Mouse (Mus musculus) CH12.LX (cell line): ENCODE data around the gene Pptc7. TPM values are rescaled to one million over a fixed set of nuclear protein-coding genes. Genes with fewer than 3 reads are reported as not detected.

Experiments used
- DNase-seq: peaks from one replicate; pipeline ENCODE4 v3.0.0-alpha.2; 2013; ENCODE audit errors: extremely low read depth
- H3K27ac ChIP-seq: 2 replicates; pipeline ENCODE4 v1.5.1; 2012; ENCODE audit warnings: low read depth, mild to moderate bottlenecking, control low read depth, moderate library complexity; ENCODE audit not compliant: insufficient read depth
- H3K27me3 ChIP-seq: replicated peaks from 2 replicates; pipeline ENCODE3; 2012; ENCODE audit warnings: inconsistent platforms
- H3K36me3 ChIP-seq, 2 experiments: replicated peaks in 1 of 2; 2 replicates each; pipeline versions ENCODE3 to v1.6.1; 2012; ENCODE audit warnings: inconsistent platforms in 1 of 2, low read length in 1 of 2, mild to moderate bottlenecking in 1 of 2, mixed read lengths in 1 of 2, moderate library complexity in 1 of 2; ENCODE audit not compliant: control insufficient read depth in 1 of 2, insufficient read depth in 1 of 2
- H3K4me1 ChIP-seq, 2 experiments: 2 replicates each; pipeline ENCODE4 v1.6.1; 2012; ENCODE audit warnings: inconsistent platforms in 1 of 2, moderate library complexity in 1 of 2; ENCODE audit not compliant: insufficient read depth in 2 of 2, control insufficient read depth in 1 of 2
- H3K4me2 ChIP-seq: 2 replicates; pipeline ENCODE4 v1.6.1; 2012; ENCODE audit warnings: low read depth, mild to moderate bottlenecking, control low read depth; ENCODE audit not compliant: poor library complexity, insufficient read depth, severe bottlenecking
- H3K4me3 ChIP-seq, 3 experiments: fragments of 150-350 bp in 1 of 3; sonication (generic) in 1 of 3; replicated peaks in 1 of 3; 2 replicates each; pipeline versions ENCODE3 to v1.5.1; 2011 to 2012; ENCODE audit warnings: low read depth in 2 of 3, low read length in 2 of 3, mild to moderate bottlenecking in 2 of 3, moderate library complexity in 2 of 3, control low read depth in 1 of 3, improper control_type of control experiment in 1 of 3, inconsistent platforms in 1 of 3, mixed read lengths in 1 of 3; ENCODE audit not compliant: poor library complexity in 1 of 3
- H3K79me2 ChIP-seq: replicated peaks from 2 replicates; pipeline ENCODE4 v1.6.1; 2012; ENCODE audit warnings: mild to moderate bottlenecking, moderate library complexity; ENCODE audit not compliant: control insufficient read depth, poor library complexity, insufficient read depth, severe bottlenecking; ENCODE audit errors: extremely low read depth
- H3K9ac ChIP-seq: 2 replicates; pipeline ENCODE4 v1.6.1; 2012; ENCODE audit warnings: low read depth, mild to moderate bottlenecking, control low read depth, moderate library complexity; ENCODE audit not compliant: insufficient read depth
- H3K9me3 ChIP-seq: replicated peaks from 2 replicates; pipeline ENCODE3; 2012; ENCODE audit warnings: low read length, inconsistent platforms, mixed read lengths
- BHLHE40 ChIP-seq: IDR thresholded peaks from 2 replicates; pipeline ENCODE4 v1.6.1; 2011; ENCODE audit warnings: mild to moderate bottlenecking, low read depth, low read length, improper control_type of control experiment
- CHD2 ChIP-seq: IDR thresholded peaks from 2 replicates; pipeline ENCODE4 v1.6.1; 2011; ENCODE audit warnings: low read length, improper control_type of control experiment
- CTCF ChIP-seq, 2 experiments: IDR thresholded peaks in 1 of 2; conservative IDR thresholded peaks in 1 of 2; 2 replicates each; pipeline ENCODE4 v1.5.1; 2011 to 2012; ENCODE audit warnings: low read depth in 2 of 2, low read length in 2 of 2, improper control_type of control experiment in 1 of 2, inconsistent platforms in 1 of 2, mild to moderate bottlenecking in 1 of 2, moderate library complexity in 1 of 2
- E2F4 ChIP-seq: IDR thresholded peaks from 2 replicates; pipeline ENCODE4 v1.6.1; 2011; ENCODE audit warnings: low read depth, low read length, improper control_type of control experiment; ENCODE audit not compliant: insufficient replicate concordance
- ELF1 ChIP-seq: IDR thresholded peaks from 2 replicates; pipeline ENCODE4 v1.6.1; 2014; ENCODE audit warnings: low read depth, mild to moderate bottlenecking, inconsistent platforms, low read length, improper control_type of control experiment
- EP300 ChIP-seq: IDR thresholded peaks from 2 replicates; pipeline ENCODE4 v1.6.1; 2011; ENCODE audit warnings: low read length, improper control_type of control experiment
- ETS1 ChIP-seq: conservative IDR thresholded peaks from 2 replicates; pipeline ENCODE4 v1.6.1; 2012; ENCODE audit warnings: low read depth, mild to moderate bottlenecking, inconsistent platforms, low read length, improper control_type of control experiment, moderate library complexity
- GABPA ChIP-seq: IDR thresholded peaks from 2 replicates; pipeline ENCODE4 v1.6.1; 2012; ENCODE audit warnings: low read depth, low read length, improper control_type of control experiment, inconsistent platforms; ENCODE audit not compliant: insufficient replicate concordance
- HCFC1 ChIP-seq: IDR thresholded peaks from 2 replicates; pipeline ENCODE4 v1.6.1; 2012; ENCODE audit warnings: low read depth, mild to moderate bottlenecking, inconsistent platforms, low read length, improper control_type of control experiment
- IRF4 ChIP-seq: IDR thresholded peaks from 2 replicates; pipeline ENCODE4 v1.6.1; 2014; ENCODE audit warnings: low read depth, mild to moderate bottlenecking, inconsistent platforms, low read length, improper control_type of control experiment
- KAT2A ChIP-seq: IDR thresholded peaks from 2 replicates; pipeline ENCODE4 v1.6.1; 2012; ENCODE audit warnings: low read length, improper control_type of control experiment, inconsistent platforms; ENCODE audit not compliant: insufficient replicate concordance
- MAFK ChIP-seq: IDR thresholded peaks from 2 replicates; pipeline ENCODE4 v1.6.1; 2011; ENCODE audit warnings: low read length, improper control_type of control experiment; ENCODE audit not compliant: insufficient replicate concordance
- MAX ChIP-seq: IDR thresholded peaks from 2 replicates; pipeline ENCODE4 v1.6.1; 2011; ENCODE audit warnings: low read length, improper control_type of control experiment
- MAZ ChIP-seq: IDR thresholded peaks from 2 replicates; pipeline ENCODE4 v1.6.1; 2012; ENCODE audit warnings: low read depth, mild to moderate bottlenecking, inconsistent platforms, low read length, improper control_type of control experiment, moderate library complexity
- MYC ChIP-seq: IDR thresholded peaks from 2 replicates; pipeline ENCODE4 v1.6.1; 2011; ENCODE audit warnings: low read depth, mild to moderate bottlenecking, improper control_type of control experiment, low read length
- NELFE ChIP-seq: IDR thresholded peaks from 2 replicates; pipeline ENCODE4 v1.6.1; 2011; ENCODE audit warnings: low read depth, low read length, improper control_type of control experiment
- NRF1 ChIP-seq: IDR thresholded peaks from 2 replicates; pipeline ENCODE4 v1.6.1; 2014; ENCODE audit warnings: low read depth, mild to moderate bottlenecking, inconsistent platforms, low read length, improper control_type of control experiment, moderate library complexity
- PAX5 ChIP-seq: IDR thresholded peaks from 2 replicates; pipeline ENCODE4 v1.6.1; 2012; ENCODE audit warnings: low read length, inconsistent platforms, mixed read lengths
- POLR2A ChIP-seq: IDR thresholded peaks from 2 replicates; pipeline ENCODE4 v1.6.1; 2011; ENCODE audit warnings: low read depth, mild to moderate bottlenecking, improper control_type of control experiment, low read length
- POLR2AphosphoS2 ChIP-seq: IDR thresholded peaks from 2 replicates; pipeline ENCODE4 v1.6.1; 2011; ENCODE audit warnings: low read depth, low read length, improper control_type of control experiment
- RAD21 ChIP-seq: IDR thresholded peaks from 2 replicates; pipeline ENCODE4 v1.6.1; 2011; ENCODE audit warnings: low read depth, mild to moderate bottlenecking, low read length, improper control_type of control experiment, moderate library complexity
- SIN3A ChIP-seq: IDR thresholded peaks from 2 replicates; pipeline ENCODE4 v1.6.1; 2012; ENCODE audit warnings: low read length, improper control_type of control experiment, inconsistent platforms
- SMC3 ChIP-seq: IDR thresholded peaks from 2 replicates; pipeline ENCODE4 v1.6.1; 2011; ENCODE audit warnings: low read depth, low read length, improper control_type of control experiment
- TBP ChIP-seq: conservative IDR thresholded peaks from 2 replicates; pipeline ENCODE4 v1.6.1; 2011; ENCODE audit warnings: low read depth, low read length, improper control_type of control experiment
- UBTF ChIP-seq: IDR thresholded peaks from 2 replicates; pipeline ENCODE4 v1.6.1; 2012; ENCODE audit warnings: low read depth, mild to moderate bottlenecking, inconsistent platforms, low read length, improper control_type of control experiment, moderate library complexity
- USF1 ChIP-seq: IDR thresholded peaks from 2 replicates; pipeline ENCODE4 v1.6.1; 2014; ENCODE audit warnings: low read depth, mild to moderate bottlenecking, inconsistent platforms, low read length, improper control_type of control experiment
- ZC3H11A ChIP-seq: IDR thresholded peaks from 2 replicates; pipeline ENCODE4 v1.6.1; 2012; ENCODE audit warnings: low read depth, mild to moderate bottlenecking, inconsistent platforms, low read length, improper control_type of control experiment
- ZKSCAN1 ChIP-seq: IDR thresholded peaks from 2 replicates; pipeline ENCODE4 v1.6.1; 2012; ENCODE audit warnings: low read depth, inconsistent platforms, low read length, improper control_type of control experiment, borderline replicate concordance
- ZMIZ1 ChIP-seq: IDR thresholded peaks from 2 replicates; pipeline ENCODE4 v1.6.1; 2012; ENCODE audit warnings: low read depth, mild to moderate bottlenecking, inconsistent platforms, low read length, improper control_type of control experiment
- ZNF384 ChIP-seq: IDR thresholded peaks from 2 replicates; pipeline ENCODE4 v1.6.1; 2012; ENCODE audit warnings: low read depth, low read length, improper control_type of control experiment, inconsistent platforms
- dilution Hi-C: fragments of 300-500 bp; cut with MboI; formaldehyde crosslinking; loops from 2 replicates; pipeline ENCODE4 v1.14.3; 2020; ENCODE audit warnings: low sequenced_read_pairs; ENCODE audit not compliant: extremely low pct_unique_long_range_greater_than_20kb, extremely low pct_ligation_motif_present
- in situ Hi-C: fragments of 300-500 bp; cut with MboI; formaldehyde crosslinking; loops from 3 replicates; pipeline ENCODE4 v1.14.3; 2019; ENCODE audit warnings: low sequenced_read_pairs, low pct_ligation_motif_present, low pct_unique_long_range_greater_than_20kb, mixed read lengths
- polyA plus RNA-seq: library from polyadenylated mRNA; unstranded; fragments of >175 nt; gene quantifications from 2 replicates; pipeline ENCODE4 v1.2.1, GENCODE M21; 2012; ENCODE audit warnings: low read depth; ENCODE audit not compliant: insufficient read length
- total RNA-seq, 2 experiments: library from RNA; depleted of rRNA; stranded (reverse); fragments of 300-350 nt in 1 of 2; fragments of >200 nt in 1 of 2; gene quantifications; 2 replicates each; pipeline ENCODE4 v1.2.3; 2012 to 2014

The Pptc7 gene
- total and polyA plus RNA-seq, 3 experiments, result 17.1 to 25.9 (median 23.6) TPM

DNA sequence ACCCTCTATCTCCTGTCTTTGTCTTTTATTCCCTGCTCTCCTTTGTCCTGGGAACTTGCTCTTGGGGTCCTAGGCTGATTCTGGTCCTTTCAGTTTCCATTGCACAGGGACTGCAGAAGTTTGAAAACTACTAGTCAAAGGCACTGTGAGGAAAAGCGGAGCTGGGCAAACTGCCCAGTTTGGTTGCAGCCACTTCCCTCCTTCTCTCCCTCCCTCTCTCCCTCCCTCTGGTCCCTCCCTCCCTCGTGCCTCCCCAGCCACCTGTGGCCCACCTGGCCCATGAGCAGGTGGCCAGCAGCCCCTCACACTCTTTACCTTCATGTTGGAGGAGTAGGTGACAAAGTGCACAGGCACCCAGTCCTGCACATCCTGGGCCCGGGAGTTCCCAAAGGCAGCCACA, 39.0 kb upstream of the Pptc7 start:
- in situ Hi-C loops, result no loop called here
- Histone ChIP-seq H3K79me2 (no peaks in the 10 kb centered on the region), H3K4me3 (no peak overlapping the region), H3K9ac (no peak overlapping the region), H3K27me3 (no peaks in the 10 kb centered on the region), H3K9me3 (no peaks in the 10 kb centered on the region), H3K4me2 (no peak overlapping the region), H3K36me3 (peaks cover 52 to 85% of the 10 kb centered on the region in 2 experiments), H3K4me1 (peaks cover 13 to 26% of the 10 kb centered on the region in 2 experiments; a peak in 3 of 4 replicates), H3K27ac (no peak overlapping the region)
- DNase-seq, result no peak
- dilution Hi-C loops, result no loop called here
- no peak for TF ChIP-seq USF1
- no peak for TF ChIP-seq ELF1
- no peak for TF ChIP-seq IRF4
- no peak for TF ChIP-seq MAX
- no peak for TF ChIP-seq BHLHE40
- TF ChIP-seq NRF1, result no peak
- TF ChIP-seq ZC3H11A, result no peak
- no peak for TF ChIP-seq ZMIZ1
- TF ChIP-seq GABPA, result no peak
- TF ChIP-seq MYC, result no peak
- TF ChIP-seq EP300, result no peak
- TF ChIP-seq PAX5, result no peak
- TF ChIP-seq UBTF, result no peak
- TF ChIP-seq SIN3A, result no peak
- TF ChIP-seq RAD21, result no peak
- no peak for TF ChIP-seq ZNF384
- no peak for TF ChIP-seq POLR2A

DNA sequence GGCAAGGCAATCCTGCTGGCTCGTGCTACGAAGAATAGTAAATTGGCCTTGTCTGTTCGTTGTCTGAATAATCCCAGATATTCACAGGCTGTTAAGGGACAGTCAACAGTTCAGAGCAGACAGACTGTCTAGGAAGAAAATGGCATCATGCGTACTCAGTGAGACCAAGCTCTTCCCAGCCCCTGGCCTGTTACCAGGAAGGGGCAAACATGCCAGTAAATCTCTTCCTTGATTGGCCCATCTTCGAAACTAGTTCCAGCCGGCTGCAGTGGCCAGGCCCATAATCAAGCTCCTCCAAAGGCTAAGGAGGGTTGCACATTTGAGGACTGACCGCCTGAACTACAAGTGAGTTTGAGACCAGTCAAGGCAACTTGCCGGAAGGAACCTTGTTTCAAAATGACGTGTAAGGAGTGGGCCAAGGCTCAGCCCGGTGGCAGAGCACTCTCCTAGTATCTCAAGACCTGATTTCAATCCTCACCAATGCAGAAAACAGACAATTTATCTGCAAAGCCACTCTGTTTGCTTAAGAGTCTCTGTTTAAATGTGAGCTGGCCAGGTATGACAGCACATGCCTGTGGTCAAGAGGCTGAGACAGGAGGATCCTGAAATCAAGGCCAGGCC, 37.5 kb upstream of the Pptc7 start:
- peaks cover 18 to 40% of the 10 kb centered on the region in 2 experiments for H3K4me1 ChIP-seq
- DNase-seq, result no peak
- H3K27me3 ChIP-seq, result no peaks in the 10 kb centered on the region
- peaks cover 43 to 83% of the 10 kb centered on the region in 2 experiments for H3K36me3 ChIP-seq
- dilution Hi-C loops (no loop called here), in situ Hi-C loops (no loop called here)
- H3K4me3 ChIP-seq, result no peak overlapping the region
- H3K9ac ChIP-seq, result no peak overlapping the region
- H3K9me3 ChIP-seq, result no peaks in the 10 kb centered on the region
- no peak overlapping the region for H3K4me2 ChIP-seq
- no peaks in the 10 kb centered on the region for H3K79me2 ChIP-seq
- peak overlapping the region; percentile 30; the same call in 1 of the 2 replicates for H3K27ac ChIP-seq
- TF ChIP-seq GABPA, result no peak
- no peak for TF ChIP-seq HCFC1
- no peak; the same call in 1 of the 2 replicates for TF ChIP-seq SMC3
- no peak for TF ChIP-seq MAFK
- no peak for TF ChIP-seq CTCF (conservative IDR thresholded peaks at IDR 0.05 in 1 of 2, IDR thresholded peaks at IDR 0.05 in 1 of 2; ENCODE audit: low read depth in 2 of 2, low read length in 2 of 2)
- no peak for TF ChIP-seq ZC3H11A
- TF ChIP-seq IRF4, result peak; percentile 95
- peak; percentile 51 for TF ChIP-seq BHLHE40
- TF ChIP-seq USF1, result no peak
- TF ChIP-seq MYC, result no peak
- TF ChIP-seq NELFE, result 0 out of 2 replicates have a peak, but pooled peaks have one; percentile 14
- no peak for TF ChIP-seq ELF1
- no peak for TF ChIP-seq POLR2AphosphoS2
- no peak for TF ChIP-seq E2F4
- TF ChIP-seq ETS1, result no peak
- TF ChIP-seq ZNF384, result no peak
- no peak for TF ChIP-seq NRF1
- TF ChIP-seq EP300, result peak; percentile 79
- TF ChIP-seq ZKSCAN1, result no peak
- TF ChIP-seq SIN3A, result peak; percentile 64; the same call in 1 of the 2 replicates
- no peak for TF ChIP-seq POLR2A
- no peak for TF ChIP-seq TBP
- no peak for TF ChIP-seq PAX5
- TF ChIP-seq CHD2, result 0 out of 2 replicates have a peak, but pooled peaks have one; percentile 30
- no peak; the same call in 1 of the 2 replicates for TF ChIP-seq RAD21
- no peak for TF ChIP-seq MAZ
- TF ChIP-seq MAX, result no peak
- TF ChIP-seq KAT2A, result no peak
